Mouse (Mus musculus): ENCODE measurements around the gene Adar.
"Not testable (repeated sequence)": the region's sequence is repeated elsewhere in the genome, so short reads cannot be mapped to it uniquely, and the experiment has no call there.

The Adar gene

GRCm38 (mm10) chr3:89788680-89789352 lies 74.0 kb downstream of the Adar start:
- no peak for DNase-seq (ENCODE audit: low read depth in 2 of 2, low spot score in 2 of 2)

GRCm38 (mm10) chr3:89794616-89795015 lies 79.8 kb downstream of the Adar start:
- DNase-seq (ENCODE audit: low read depth in 2 of 2, low spot score in 2 of 2), result no peak

DNA sequence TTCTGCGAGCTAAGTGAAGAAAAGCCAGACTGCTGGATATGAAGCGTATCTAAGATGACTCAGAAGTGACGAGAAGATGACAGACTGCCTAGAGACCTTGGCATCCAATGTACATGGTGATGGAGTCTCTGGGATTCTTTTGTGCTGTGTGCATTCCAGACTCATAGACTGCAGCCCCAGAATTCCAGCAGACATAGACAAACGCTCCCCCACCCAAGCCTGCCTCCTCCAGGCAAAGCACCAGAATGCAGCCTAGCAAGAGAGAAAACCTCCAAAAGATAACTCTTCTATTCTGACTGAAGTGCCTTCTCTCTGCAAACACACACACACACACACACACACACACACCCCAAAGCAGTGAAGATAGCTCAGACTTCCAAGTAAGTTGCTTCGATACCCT lies 80.9 kb downstream of the Adar start:
- DNase-seq (ENCODE audit: low read depth in 2 of 2, low spot score in 2 of 2), result no peak

DNA sequence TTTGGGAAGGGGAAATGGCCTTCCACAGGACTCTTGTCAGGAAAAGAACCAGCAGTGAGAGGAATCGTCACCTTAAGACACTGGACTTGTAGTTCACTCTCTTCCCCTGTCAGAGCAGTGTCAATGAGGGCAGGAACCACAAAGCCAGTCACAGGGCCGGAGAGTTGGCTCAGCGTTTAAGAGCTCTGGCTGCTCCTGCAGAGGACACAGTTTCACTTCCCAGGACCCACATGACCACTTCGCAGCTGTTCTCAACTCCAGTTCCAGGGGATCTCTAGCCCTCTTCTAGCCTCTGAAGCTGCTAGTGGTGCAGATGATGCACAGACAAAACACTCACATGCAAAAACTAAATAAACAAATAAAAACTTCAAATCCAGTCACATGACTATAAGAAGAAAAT lies 81.5 kb downstream of the Adar start:
- DNase-seq (ENCODE audit: low read depth in 2 of 2, low spot score in 2 of 2), result no peak

DNA sequence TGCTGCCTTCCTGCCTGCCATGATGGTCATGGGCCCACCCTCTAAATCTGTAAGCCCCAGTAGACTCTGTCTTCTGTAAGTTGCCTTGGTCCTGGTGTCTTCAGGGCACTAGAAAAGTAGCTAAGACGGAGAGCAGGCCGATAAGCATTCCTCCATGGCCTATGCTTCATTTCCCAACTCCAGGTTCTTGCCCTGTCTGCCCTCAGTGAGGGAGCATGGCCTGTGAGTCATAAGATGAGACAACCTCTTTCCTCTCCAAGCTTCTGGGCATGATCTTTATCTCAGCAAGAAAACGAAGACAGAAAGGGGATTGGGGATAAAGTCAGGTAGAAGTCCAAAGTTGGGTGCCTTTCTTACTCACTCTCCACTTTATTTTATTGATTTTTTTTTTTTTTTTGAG lies 83.7 kb downstream of the Adar start:
- no peak for DNase-seq (ENCODE audit: low read depth in 2 of 2, low spot score in 2 of 2)

DNA sequence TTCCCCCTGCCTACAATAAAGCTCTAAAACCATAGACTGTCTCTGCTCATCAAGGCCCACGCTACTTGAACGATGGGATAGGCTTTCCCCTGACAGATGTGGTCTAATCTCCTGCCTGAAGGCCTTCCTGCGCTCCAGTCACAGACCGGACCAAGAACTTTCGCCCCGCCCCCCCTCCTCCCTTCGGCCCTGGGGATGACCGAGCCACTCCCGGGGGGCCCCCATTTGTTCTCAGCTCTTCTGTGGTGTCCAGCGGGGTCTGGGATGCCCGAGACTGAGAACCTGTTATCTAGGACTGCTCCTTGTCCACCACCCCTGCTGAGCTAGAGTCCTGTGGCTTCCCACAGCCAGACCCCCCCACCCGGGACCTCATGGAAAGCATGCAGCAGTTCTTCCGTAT lies 84.7 kb downstream of the Adar start:
- no peak for DNase-seq (ENCODE audit: low read depth in 2 of 2, low spot score in 2 of 2)

DNA sequence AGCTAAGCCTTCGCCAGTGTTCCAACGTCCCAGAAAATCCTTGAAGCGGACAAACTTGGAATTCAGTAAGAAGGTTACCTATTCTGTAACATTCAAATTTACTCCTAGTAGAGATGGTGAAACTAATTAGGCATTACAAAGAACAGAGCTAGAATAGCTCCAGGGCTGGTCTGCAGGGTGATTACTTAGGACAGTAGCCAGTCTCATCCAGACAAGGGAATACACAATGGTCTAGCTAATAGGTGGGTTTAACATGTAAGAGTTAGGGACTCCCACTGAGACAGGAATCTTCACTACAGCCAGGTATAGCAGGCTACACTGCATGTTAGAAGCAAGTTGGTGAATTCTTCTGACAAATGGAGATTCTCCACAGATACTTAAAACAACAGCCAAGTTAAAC lies 85.3 kb downstream of the Adar start:
- DNase-seq (ENCODE audit: low read depth in 2 of 2, low spot score in 2 of 2), result not testable (repeated sequence)

DNA sequence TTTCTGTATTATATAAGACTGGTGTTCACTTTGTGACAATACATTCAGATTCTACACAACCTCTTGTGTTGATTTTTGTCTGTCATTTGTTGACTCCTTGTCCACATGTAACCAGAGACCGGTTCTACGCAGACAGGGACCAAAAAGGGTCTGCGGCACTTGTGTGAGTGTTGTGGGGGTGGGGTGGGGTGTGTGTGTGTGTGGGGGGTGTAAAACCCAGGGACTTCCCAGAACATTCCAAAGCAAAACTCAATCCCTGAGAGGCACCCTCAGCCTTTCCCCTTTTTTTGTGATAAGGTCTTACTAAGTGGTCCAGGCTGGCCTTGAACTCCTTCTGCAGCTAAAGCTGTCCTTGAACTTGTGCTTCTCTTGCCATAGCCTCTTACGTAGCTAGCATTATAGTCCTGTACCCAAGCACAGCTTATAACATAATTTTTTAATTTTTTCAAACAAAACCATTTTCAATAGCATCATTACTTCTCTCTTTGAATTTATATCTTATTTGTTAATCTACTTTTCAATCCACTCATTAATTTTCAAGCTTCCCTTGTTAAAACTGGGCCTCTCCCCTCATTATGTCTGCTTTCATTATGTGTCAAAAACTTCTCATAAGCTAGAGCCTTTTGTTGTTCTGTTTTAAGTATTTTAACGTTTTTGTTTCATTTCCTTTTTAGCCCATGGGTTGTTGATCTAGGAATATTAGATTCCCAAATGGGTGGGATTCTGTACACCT lies 86.1 kb downstream of the Adar start:
- DNase-seq (ENCODE audit: low read depth in 2 of 2, low spot score in 2 of 2), result no peak

DNA sequence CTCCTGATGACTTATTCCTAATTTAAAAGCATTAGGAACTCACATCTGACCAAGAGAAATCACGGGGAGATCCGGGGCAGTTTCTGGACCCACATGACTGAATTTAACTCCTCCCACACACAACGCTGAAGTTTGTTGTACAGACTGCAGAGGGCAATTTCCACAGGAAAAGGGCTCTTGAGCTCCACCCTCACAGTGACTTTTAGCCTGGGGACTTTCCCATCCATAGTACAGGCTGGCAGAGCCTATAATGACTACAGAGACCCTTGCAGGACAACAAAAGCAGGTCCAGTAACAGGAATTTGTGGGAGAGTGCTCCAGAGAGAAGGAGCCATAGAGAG lies 86.7 kb downstream of the Adar start:
- DNase-seq (ENCODE audit: low read depth in 2 of 2, low spot score in 2 of 2), result peak in 1 of 2 experiments; percentile 18

GRCm38 (mm10) chr3:89802876-89803275 lies 88.1 kb downstream of the Adar start:
- DNase-seq (ENCODE audit: low read depth in 2 of 2, low spot score in 2 of 2), result no peak
